ENCODE assay signal across 8 mouse cellular contexts in genomic region chr1:119051938-119052551, GRCm38 (mm10). TPM values are rescaled to one million over a fixed set of nuclear protein-coding genes. Genes with fewer than 3 reads are reported as not detected.
DNase-seq lines count a peak whose midpoint lies in the region; ATAC-seq and TF ChIP-seq lines count a peak whose summit lies in the region.

No protein-coding gene starts in this region.

- DNase-seq in gastrocnemius, adult 2 months: peak; percentile 33
- DNase-seq in gastrocnemius, adult 8-10 months (ENCODE audit: low spot score in 2 of 2): no peak
- DNase-seq in ES-E14 (ENCODE audit: low read depth, low spot score): no peak
- no peak for DNase-seq in forebrain, postnatal 0 days
- no peak for DNase-seq in liver, embryonic 13.5 days
- DNase-seq in frontal cortex, postnatal 14 days (ENCODE audit: low spot score in 2 of 2): no peak

- intact Hi-C loops in gastrocnemius, adult 2 months (cut with DNase I): loop anchor here (2.0 to 10.0 kb wide), 4 partner anchors 51 to 277 kb away; no protein-coding TSS in a partner anchor

- in situ Hi-C loops in ES-E14 (cut with MboI; ENCODE audit: low sequenced_read_pairs in 2 of 2, unreplicated experiment in 2 of 2): loop anchor here in 1 of 2 experiments (25.0 kb wide), 1 partner anchor 415 kb away; the partner anchor contains the start of gene Tfcp2l1

- peak overlapping the region; percentile 82 for H3K4me3 ChIP-seq in gastrocnemius, adult 2 months
- peak overlapping the region; percentile 84 to 86 for H3K4me3 ChIP-seq in ES-E14 (ENCODE audit: insufficient read depth in 1 of 2, low read depth in 1 of 2, low read length in 2 of 2, poor library complexity in 1 of 2, severe bottlenecking in 1 of 2)
- H3K4me3 ChIP-seq in forebrain, postnatal 0 days (ENCODE audit: low read depth, low read length): peak overlapping the region; percentile 45
- H3K4me3 ChIP-seq in liver, embryonic 13.5 days (replicated peaks): peak overlapping the region; percentile 49
- peak overlapping the region; percentile 54 for H3K4me3 ChIP-seq in stomach, embryonic 15.5 days (replicated peaks)

- no peaks in the 10 kb centered on the region for H3K36me3 ChIP-seq in ES-E14 (ENCODE audit: control insufficient read depth, insufficient read depth, low read length, poor library complexity, severe bottlenecking)
- H3K36me3 ChIP-seq in forebrain, postnatal 0 days (ENCODE audit: insufficient read depth): no peaks in the 10 kb centered on the region
- H3K36me3 ChIP-seq in liver, embryonic 13.5 days: no peaks in the 10 kb centered on the region
- H3K36me3 ChIP-seq in stomach, embryonic 15.5 days: no peaks in the 10 kb centered on the region

- no peak for TF ChIP-seq CTCF in gastrocnemius, adult 2 months (IDR thresholded peaks at IDR 0.05)
- no peak for TF ChIP-seq CTCF in forebrain, postnatal 0 days (IDR thresholded peaks at IDR 0.05; ENCODE audit: low read depth)

- H3K9me3 ChIP-seq in ES-E14 (ENCODE audit: control insufficient read depth, insufficient read depth, low read depth, low read length): no peaks in the 10 kb centered on the region
- no peaks in the 10 kb centered on the region for H3K9me3 ChIP-seq in forebrain, postnatal 0 days (ENCODE audit: low read length)
- no peaks in the 10 kb centered on the region for H3K9me3 ChIP-seq in liver, embryonic 13.5 days (replicated peaks)
- H3K9me3 ChIP-seq in stomach, embryonic 15.5 days: no peaks in the 10 kb centered on the region

- WGBS in forebrain, postnatal 0 days: 1% methylated on average over 21 of the region's 21 CpGs
- WGBS in liver, embryonic 13.5 days (ENCODE audit: insufficient replicate concordance): 2% methylated on average over 21 of the region's 21 CpGs
- WGBS in stomach, embryonic 15.5 days: under 1% methylated on average over 21 of the region's 21 CpGs

- peak overlapping the region; percentile 83 for H3K27ac ChIP-seq in gastrocnemius, adult 2 months
- peak overlapping the region; percentile 81; the same call in 1 of the 2 replicates for H3K27ac ChIP-seq in ES-E14 (ENCODE audit: insufficient read depth, low read depth, low read length, poor library complexity, severe bottlenecking)
- H3K27ac ChIP-seq in forebrain, postnatal 0 days (ENCODE audit: low read depth, low read length): no peak overlapping the region
- no peak overlapping the region for H3K27ac ChIP-seq in liver, embryonic 13.5 days
- peak overlapping the region; percentile 90 for H3K27ac ChIP-seq in stomach, embryonic 15.5 days

- H3K4me1 ChIP-seq in ES-E14 (ENCODE audit: control insufficient read depth in 2 of 2, insufficient read depth in 2 of 2, low read length in 2 of 2, poor library complexity in 1 of 2): peaks cover 15 to 23% of the 10 kb centered on the region in 2 experiments
- peaks cover 5% of the 10 kb centered on the region; the same call in 1 of the 2 replicates for H3K4me1 ChIP-seq in forebrain, postnatal 0 days (ENCODE audit: insufficient read depth)
- peaks cover 8% of the 10 kb centered on the region; the same call in 1 of the 2 replicates for H3K4me1 ChIP-seq in liver, embryonic 13.5 days (replicated peaks)
- peaks cover 41% of the 10 kb centered on the region for H3K4me1 ChIP-seq in stomach, embryonic 15.5 days

- H3K9ac ChIP-seq in ES-E14 (ENCODE audit: insufficient read depth, low read depth, low read length, poor library complexity, severe bottlenecking): peak overlapping the region; percentile 88
- peak overlapping the region; percentile 39 for H3K9ac ChIP-seq in forebrain, postnatal 0 days
- H3K9ac ChIP-seq in liver, embryonic 13.5 days: no peak overlapping the region
- peak overlapping the region; percentile 46; the same call in 1 of the 2 replicates for H3K9ac ChIP-seq in stomach, embryonic 15.5 days

- peak overlapping the region; percentile 96 for H3K4me2 ChIP-seq in forebrain, postnatal 0 days (ENCODE audit: low read depth)
- peak overlapping the region; percentile 68 for H3K4me2 ChIP-seq in liver, embryonic 13.5 days
- peak overlapping the region; percentile 86 for H3K4me2 ChIP-seq in stomach, embryonic 15.5 days

- peaks cover 8% of the 10 kb centered on the region; the same call in 1 of the 2 replicates for H3K27me3 ChIP-seq in forebrain, postnatal 0 days (ENCODE audit: insufficient read depth, low read length)
- peaks cover 87% of the 10 kb centered on the region for H3K27me3 ChIP-seq in liver, embryonic 13.5 days
- 0 out of 2 replicates have a peak, but pooled peaks cover 15% of the 10 kb centered on the region for H3K27me3 ChIP-seq in stomach, embryonic 15.5 days (replicated peaks)

- ATAC-seq in forebrain, postnatal 0 days: no peak
- no peak for ATAC-seq in liver, embryonic 13.5 days (ENCODE audit: low read depth)
- no peak for ATAC-seq in stomach, embryonic 15.5 days (ENCODE audit: insufficient read depth, low FRiP score, low read depth)
- no peak for ATAC-seq in erythroid progenitor cell, adult 5-6 weeks (replicated peaks; ENCODE audit: low FRiP score, poor library complexity, severe bottlenecking)

TF ChIP-seq in ES-E14, 5 proteins besides CTCF, POLR2A, EP300 and RAD21:
- no peak for TF ChIP-seq HCFC1 (IDR thresholded peaks at IDR 0.05; ENCODE audit: borderline replicate concordance, insufficient read depth, low read length)
- no peak for TF ChIP-seq CHD2 (IDR thresholded peaks at IDR 0.05; ENCODE audit: low read depth, low read length)
- no peak for TF ChIP-seq MAFK (IDR thresholded peaks at IDR 0.05; ENCODE audit: insufficient read depth, low read depth, low read length)
- TF ChIP-seq ZC3H11A (IDR thresholded peaks at IDR 0.05; ENCODE audit: borderline replicate concordance, low read depth, low read length): no peak
- peak; percentile 80 for TF ChIP-seq ZNF384 (IDR thresholded peaks at IDR 0.05; ENCODE audit: low read depth, low read length)

RNA-seq across cellular contexts. Expression of gene Gli2, which starts 1.4 kb away (rescaled TPM):
- 1 to 10 TPM in 1 of 2 experiments, under 1 TPM in 1; 0.94 to 1.4 TPM for total RNA-seq in gastrocnemius, adult 2 months (2021)
- total RNA-seq in gastrocnemius, adult 8-10 months (2022): under 1 TPM; 0.44 to 0.54 (median 0.50) TPM
- 9.8 and 12.2 TPM in 2 replicates for total RNA-seq in ES-E14 (2012; rRNA removed)
- 0.92 and 4.4 TPM in 2 replicates for total RNA-seq in forebrain, postnatal 0 days (2014; rRNA removed)
- 0.63 and 1.3 TPM in 2 replicates for polyA plus RNA-seq in forebrain, postnatal 0 days (2015; fragmentation: Nextera tagmentation; extraction: Ambion mirVana)
- 0.22 and 0.75 TPM in 2 replicates for polyA plus RNA-seq in liver, embryonic 13.5 days (2015; fragmentation: Nextera tagmentation; extraction: Ambion mirVana)
- 7.7 and 8.1 TPM in 2 replicates for polyA plus RNA-seq in stomach, embryonic 15.5 days (2015; fragmentation: Nextera tagmentation; extraction: Ambion mirVana)
- not detected in 2 replicates for total RNA-seq in erythroid progenitor cell, adult 5-6 weeks (2015; ENCODE audit: low replicate concordance)
- total RNA-seq in erythroid progenitor cell, adult 5-6 weeks (2017; ENCODE audit: low replicate concordance): not detected in 2 replicates

Comparison
In these comparisons a context has a peak if more than half of its experiments do, and no peak if none do; other contexts are left out.
1. H3K27ac ChIP-seq: peak in gastrocnemius, adult 2 months (single experiment), ES-E14 (single experiment) and stomach, embryonic 15.5 days (single experiment); none in forebrain, postnatal 0 days (single experiment) and liver, embryonic 13.5 days (single experiment).
2. Peak in every context shown above with its lines, with median percentiles within 50 percentile points of each other: H3K4me3 ChIP-seq and H3K4me2 ChIP-seq.